Mouse (Mus musculus) lung, adult 2 months (tissue): ENCODE results near the gene Abcc2. TPM values are rescaled to one million over a fixed set of nuclear protein-coding genes. Genes with fewer than 3 reads are reported as not detected.

Source experiments
- DNase-seq: peaks from one replicate; pipeline ENCODE4 v3.0.0; 2022
- H3K4me1 ChIP-seq: fragments of 200-500 bp; 2 replicates; pipeline ENCODE4 v1.6.1; 2011; ENCODE audit warnings: low read length; ENCODE audit not compliant: control insufficient read depth, insufficient read depth
- H3K4me3 ChIP-seq: fragments of 200-500 bp; replicated peaks from 2 replicates; pipeline ENCODE3; 2011; ENCODE audit warnings: low read depth, mild to moderate bottlenecking, control low read depth, low read length; ENCODE audit errors: extremely low read depth
- CTCF ChIP-seq: fragments of 200-500 bp; IDR thresholded peaks from 2 replicates; pipeline ENCODE4 v1.5.1; 2011; ENCODE audit warnings: mild to moderate bottlenecking, low read length, control low read depth; ENCODE audit not compliant: insufficient read depth
- POLR2A ChIP-seq: fragments of 200-500 bp; IDR thresholded peaks from 2 replicates; pipeline ENCODE4 v1.6.1; 2011; ENCODE audit warnings: low read depth, mild to moderate bottlenecking, control low read depth, low read length, borderline replicate concordance; ENCODE audit errors: extremely low read depth
- WGBS: fragments of 180-500 bp; shearing (Covaris S2); methylation state at CpG from one replicate; pipeline ENCODE4 v1.1.7; 2018; 5-methylcytosine and 5-hydroxymethylcytosine counted together
- polyA plus RNA-seq: library from polyadenylated mRNA; depleted of rRNA; stranded (reverse); fragments of >200 nt; gene quantifications from 2 replicates; pipeline ENCODE4 v1.2.3, GENCODE M21; 2012

The Abcc2 gene
- polyA plus RNA-seq, 1 experiment: 0.13 TPM

GRCm38 (mm10) chr19:43760504-43760903 lies 21.5 kb upstream of the Abcc2 start:
- Histone ChIP-seq H3K4me3 (no peak overlapping the region), H3K4me1 (no peaks in the 10 kb centered on the region)
- peak; percentile 70 for DNase-seq
- TF ChIP-seq POLR2A (no peak), CTCF (peak; percentile 46)
- 16% methylated on average over 6 of the region's 6 CpGs for WGBS

- no peak overlapping the region for H3K4me3 ChIP-seq
- H3K4me1 ChIP-seq: no peaks in the 10 kb centered on the region
- TF ChIP-seq CTCF: no peak
- TF ChIP-seq POLR2A: no peak
- DNase-seq: no peak
These were observed 20.3 kb upstream of the Abcc2 start for GRCm38 (mm10) chr19:43761543-43762256.

GRCm38 (mm10) chr19:43762410-43762809 lies 19.6 kb upstream of the Abcc2 start:
- no peak overlapping the region for H3K4me3 ChIP-seq
- TF ChIP-seq CTCF (no peak), POLR2A (no peak)
- no peak for DNase-seq
- WGBS: 76% methylated on average over 2 of the region's 2 CpGs
- H3K4me1 ChIP-seq: no peaks in the 10 kb centered on the region

- TF ChIP-seq CTCF: no peak
- TF ChIP-seq POLR2A: no peak
- 82% methylated on average over 5 of the region's 5 CpGs for WGBS
These were observed 15.5 kb upstream of the Abcc2 start for GRCm38 (mm10) chr19:43766451-43766850.

GRCm38 (mm10) chr19:43767549-43768322 lies 14.3 kb upstream of the Abcc2 start:
- WGBS: 67% methylated on average over 9 of the region's 9 CpGs
- Histone ChIP-seq H3K4me1 (no peaks in the 10 kb centered on the region), H3K4me3 (no peak overlapping the region)
- TF ChIP-seq CTCF (no peak), POLR2A (no peak)
- DNase-seq: no peak

More at GRCm38 (mm10) chr19:43766451-43766850, 15.5 kb upstream of the Abcc2 start:
- Histone ChIP-seq H3K4me3 (no peak overlapping the region), H3K4me1 (no peaks in the 10 kb centered on the region)
- no peak for DNase-seq

GRCm38 (mm10) chr19:43769366-43769960 lies 12.5 kb upstream of the Abcc2 start:
- WGBS: 79% methylated on average over 5 of the region's 5 CpGs
- H3K4me3 ChIP-seq: no peak overlapping the region
- TF ChIP-seq POLR2A (no peak), CTCF (no peak)
- no peaks in the 10 kb centered on the region for H3K4me1 ChIP-seq
- no peak for DNase-seq

GRCm38 (mm10) chr19:43770584-43770983 lies 11.4 kb upstream of the Abcc2 start:
- TF ChIP-seq CTCF: no peak
- TF ChIP-seq POLR2A: no peak
- no peak for DNase-seq
- WGBS: 68% methylated on average over 4 of the region's 4 CpGs

GRCm38 (mm10) chr19:43771499-43771969 lies 10.5 kb upstream of the Abcc2 start:
- WGBS: 79% methylated on average over 5 of the region's 5 CpGs
- TF ChIP-seq POLR2A (no peak), CTCF (no peak)

More at GRCm38 (mm10) chr19:43770584-43770983, 11.4 kb upstream of the Abcc2 start:
- H3K4me1 ChIP-seq: no peaks in the 10 kb centered on the region
- H3K4me3 ChIP-seq: no peak overlapping the region

GRCm38 (mm10) chr19:43772311-43772710 lies 9.7 kb upstream of the Abcc2 start:
- H3K4me1 ChIP-seq: no peaks in the 10 kb centered on the region
- TF ChIP-seq POLR2A (no peak), CTCF (no peak)
- WGBS: 71% methylated on average over 6 of the region's 6 CpGs
- no peak for DNase-seq
- H3K4me3 ChIP-seq: no peak overlapping the region

More at GRCm38 (mm10) chr19:43771499-43771969, 10.5 kb upstream of the Abcc2 start:
- H3K4me3 ChIP-seq: no peak overlapping the region
- no peak for DNase-seq
- no peaks in the 10 kb centered on the region for H3K4me1 ChIP-seq
